Mouse (Mus musculus) gastrocnemius, postnatal 4 days (tissue): ENCODE data around the gene Olfr148. TPM values are rescaled to one million over a fixed set of nuclear protein-coding genes. Genes with fewer than 3 reads are reported as not detected.

Experiments
- DNase-seq, 2 experiments: peaks; one replicate each; pipeline ENCODE4 v3.0.0; 2021 to 2022; ENCODE audit warnings: low spot score in 2 of 2, mixed read lengths in 2 of 2
- long read RNA-seq, 2 experiments: library from polyadenylated mRNA; stranded (forward); transcript quantifications; one replicate each; pipeline ENCODE4 v2.0.0; 2021
- total RNA-seq, 2 experiments: library from RNA; stranded (reverse); gene quantifications; 2 replicates each; pipeline ENCODE4 v1.2.3; 2021

Olfr148 gene
- total RNA-seq: not detected
- long read RNA-seq, experiment 1: 0 reads
- long read RNA-seq, experiment 2: 0 reads

DNA sequence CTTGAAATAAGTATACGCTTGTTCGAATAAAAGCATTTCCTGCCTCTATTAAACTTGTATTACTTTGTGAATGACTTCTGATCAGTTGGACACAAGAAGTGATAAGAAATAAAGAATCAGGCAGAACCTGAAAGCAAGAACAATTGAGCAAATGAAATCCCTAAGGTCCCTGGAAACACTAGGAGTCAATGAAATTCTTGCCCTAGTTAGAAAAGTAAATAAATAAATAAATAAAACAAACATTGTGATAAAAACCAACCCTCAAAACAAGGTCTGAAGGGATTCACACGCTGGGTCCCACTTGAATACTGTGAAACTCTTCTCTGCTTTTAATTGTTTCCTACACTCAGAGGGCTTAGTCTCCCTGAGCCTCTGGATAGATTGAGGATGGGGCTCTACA, at the start of gene Olfr148:
TSS of gene Olfr148 (plus strand) at position 301 of the 400 bp plus-strand sequence.
- no peak for DNase-seq

GRCm38 (mm10) chr9:39575469-39575868, 35.0 kb upstream of the Olfr148 start, which contains the start of gene Olfr959:
Olfr959 (minus strand) TSS chr9:39575569.
- no peak for DNase-seq

GRCm38 (mm10) chr9:39577050-39577449, 33.4 kb upstream of the Olfr148 start:
- no peak for DNase-seq

DNA sequence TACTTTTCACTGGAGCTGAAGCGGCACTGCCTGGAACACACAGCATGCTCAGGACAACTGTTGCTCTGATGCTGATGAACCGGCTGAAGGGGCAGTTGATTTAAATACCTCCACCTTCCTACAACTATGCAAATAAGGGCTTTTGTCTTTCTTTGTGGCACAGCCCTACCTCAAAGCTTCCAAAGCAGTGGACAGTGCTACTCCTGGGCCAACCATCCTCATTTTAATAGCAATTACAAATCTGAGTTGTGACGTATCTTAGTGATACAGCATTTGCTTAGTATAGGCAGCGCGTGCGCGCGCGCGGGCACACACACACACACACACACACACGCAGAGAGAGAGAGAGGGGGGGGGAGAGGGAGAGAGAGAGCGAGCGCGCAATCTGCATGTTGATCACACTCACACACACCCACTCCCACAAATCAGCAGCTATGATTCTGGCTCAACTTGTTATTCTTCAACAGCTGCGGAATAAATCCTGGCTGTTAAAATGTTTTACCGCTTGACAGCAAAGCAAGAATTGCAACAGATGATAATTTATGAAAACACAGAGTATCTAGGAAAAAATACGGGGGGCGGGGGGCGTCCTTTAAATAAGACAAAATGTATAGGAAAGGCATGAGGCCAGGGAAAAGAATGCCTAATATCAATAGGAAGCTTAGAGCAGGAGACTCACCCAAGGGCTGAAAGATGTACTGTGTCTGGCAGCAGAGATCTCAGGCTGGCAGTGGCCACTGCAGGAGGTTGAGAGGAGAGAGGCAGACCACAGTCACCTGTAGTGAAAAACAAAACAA, 7.7 kb upstream of the Olfr148 start:
- DNase-seq: peak in 1 of 2 experiments; percentile 19

DNA sequence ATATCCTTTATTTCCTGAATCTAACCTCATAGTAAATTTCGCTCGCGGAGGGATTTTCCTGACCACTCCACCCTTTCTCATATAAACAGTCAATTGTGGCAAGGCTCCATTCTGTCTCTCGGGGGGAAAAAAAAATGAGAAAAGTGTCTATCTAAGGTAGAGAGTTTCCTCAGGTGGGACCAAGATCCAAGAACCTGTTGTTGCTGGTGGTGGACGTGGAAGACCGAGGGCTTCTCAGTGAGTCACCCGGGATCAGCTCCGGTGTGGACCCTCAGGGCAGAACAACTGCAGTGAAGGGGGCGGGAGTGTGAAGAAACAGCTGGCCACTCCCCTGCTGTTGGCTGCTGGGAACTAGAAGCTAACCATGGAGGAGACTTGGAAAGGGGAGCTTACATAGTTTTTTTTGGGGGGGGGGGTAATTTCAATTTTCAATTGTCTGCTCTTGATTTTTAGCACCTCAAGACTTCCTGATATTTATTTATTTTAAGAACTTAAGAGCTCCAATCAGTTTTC, 7.1 kb upstream of the Olfr148 start:
- DNase-seq: peak; percentile 31 to 66

- peak in 1 of 2 experiments; percentile 52 for DNase-seq
Measured at GRCm38 (mm10) chr9:39603999-39604453, 6.4 kb upstream of the Olfr148 start, which contains the start of gene AW551984. AW551984 (minus strand) TSS chr9:39604403.

DNA sequence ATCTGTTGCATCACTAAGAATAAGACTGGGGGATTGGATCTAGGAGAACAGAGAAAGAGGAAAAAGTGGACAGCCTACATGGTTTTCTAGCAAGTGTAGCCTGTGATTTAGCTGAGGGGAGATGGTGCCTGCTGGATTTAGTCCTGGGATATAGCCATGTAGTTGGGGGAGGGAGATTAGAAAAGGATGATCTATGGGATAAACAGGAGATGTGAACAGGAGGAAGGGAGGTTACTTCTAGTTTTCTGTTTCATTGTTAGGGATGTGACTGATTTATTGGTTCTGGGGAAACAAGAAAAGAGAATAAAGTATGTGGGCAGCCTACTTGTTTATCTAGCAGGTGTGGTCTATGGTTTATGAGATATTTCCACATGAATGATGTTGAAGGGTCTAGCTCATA, 2.0 kb upstream of the Olfr148 start:
- no peak for DNase-seq

DNA sequence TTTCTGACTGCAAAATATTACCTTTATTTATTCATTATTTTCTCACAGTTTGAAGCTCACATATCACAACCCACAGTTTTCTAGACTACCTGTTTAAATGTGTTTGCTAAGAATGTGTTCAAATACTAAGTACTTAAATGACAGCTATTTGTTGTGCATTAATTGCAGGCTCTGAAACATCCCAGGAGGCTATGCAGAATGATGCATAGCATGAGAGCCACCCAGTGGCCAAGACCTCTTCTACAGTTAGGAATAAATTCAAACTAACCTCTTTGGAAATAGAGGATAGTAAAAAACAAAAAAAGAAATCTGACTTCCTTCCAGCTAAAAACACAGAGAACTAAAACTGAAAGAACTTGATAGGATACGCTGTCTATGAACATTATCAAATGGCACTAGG, 1.5 kb downstream of the Olfr148 start:
- DNase-seq: peak in 1 of 2 experiments; percentile 17

- no peak for DNase-seq
Measured at GRCm38 (mm10) chr9:39621073-39621472, 10.6 kb downstream of the Olfr148 start, which contains the start of gene Olfr960. Olfr960 (plus strand) TSS chr9:39621373.

DNA sequence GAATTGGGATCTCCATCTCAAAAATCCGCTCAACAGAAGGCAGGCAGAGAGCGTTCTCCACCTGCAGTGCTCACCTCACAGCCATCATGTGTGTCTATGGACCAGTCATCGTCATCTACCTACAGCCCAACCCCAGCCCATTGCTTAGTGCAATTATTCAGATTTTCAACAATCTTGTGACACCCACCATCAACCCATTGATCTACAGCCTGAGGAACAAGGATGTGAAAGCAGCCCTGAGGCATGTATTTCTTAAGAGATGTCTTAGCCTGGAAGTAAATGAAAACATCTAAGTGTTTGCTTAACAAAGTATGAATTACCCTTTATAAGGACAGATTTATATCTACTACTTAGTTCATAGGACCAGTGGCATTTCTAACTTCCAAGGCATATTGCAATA, 13.3 kb downstream of the Olfr148 start:
- no peak for DNase-seq

- no peak for DNase-seq
Measured at GRCm38 (mm10) chr9:39624711-39625110, 14.3 kb downstream of the Olfr148 start.

- DNase-seq: no peak
Measured at GRCm38 (mm10) chr9:39629069-39629468, 18.6 kb downstream of the Olfr148 start.

DNA sequence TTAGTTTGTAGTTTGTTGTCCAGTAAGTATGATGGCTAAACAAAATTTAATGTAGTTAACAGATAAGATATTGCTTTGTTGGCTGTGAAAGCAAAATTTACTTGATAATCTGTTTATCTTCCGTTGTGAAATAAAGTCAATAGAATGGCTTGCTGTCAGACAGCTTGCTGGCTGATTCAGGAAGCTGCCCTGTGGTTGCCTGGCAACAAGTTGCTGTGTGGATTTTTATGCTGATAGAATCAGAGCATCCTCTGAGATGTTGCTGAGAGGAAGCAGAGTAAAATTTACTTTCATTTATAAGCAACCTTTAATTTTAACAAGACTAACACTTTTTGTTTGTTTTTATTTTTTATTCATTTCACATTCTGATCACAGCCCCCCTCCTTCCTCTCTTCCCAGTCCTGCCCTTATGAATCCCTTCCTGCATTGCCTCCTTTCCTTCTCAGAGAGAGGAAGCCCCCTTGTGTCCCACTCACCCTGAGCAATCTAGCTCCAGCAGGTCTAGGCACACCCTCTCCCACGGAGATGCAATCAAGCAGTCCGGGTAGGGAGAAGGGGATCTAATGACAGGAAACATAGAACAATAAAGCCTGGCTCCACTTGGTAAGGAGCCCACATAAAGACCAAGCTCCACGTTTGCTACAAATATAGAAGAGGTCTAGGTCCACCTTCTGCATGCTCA, 23.6 kb downstream of the Olfr148 start:
- DNase-seq: no peak

GRCm38 (mm10) chr9:39644785-39645184, 34.3 kb downstream of the Olfr148 start, which contains the start of gene Olfr961:
Olfr961 (plus strand) TSS chr9:39645085.
- DNase-seq: no peak

GRCm38 (mm10) chr9:39647382-39647781, 36.9 kb downstream of the Olfr148 start:
- DNase-seq: no peak

- DNase-seq: no peak
Measured at GRCm38 (mm10) chr9:39654756-39655396, 44.4 kb downstream of the Olfr148 start.

Other genes starting within 250 kb of the Olfr148 start
- not detected for gene Olfr951, start 223.2 kb upstream of the Olfr148 start, total RNA-seq
- gene Olfr952, start 183.5 kb upstream of the Olfr148 start, total RNA-seq: not detected
- gene Olfr954, start 154.0 kb upstream of the Olfr148 start, total RNA-seq: not detected
- not detected for gene Olfr955, start 138.7 kb upstream of the Olfr148 start, total RNA-seq
- gene Olfr44, start 116.7 kb upstream of the Olfr148 start, total RNA-seq: not detected
- gene Olfr957, start 94.8 kb upstream of the Olfr148 start, total RNA-seq: not detected
- not detected for gene Olfr958, start 56.6 kb upstream of the Olfr148 start, total RNA-seq
- gene Olfr959, start 35.1 kb upstream of the Olfr148 start, total RNA-seq: not detected
- gene AW551984, start 6.3 kb upstream of the Olfr148 start, total RNA-seq: 100 to 1,000 TPM; 370 to 452 TPM
- gene Olfr960, start 10.7 kb downstream of the Olfr148 start, total RNA-seq: not detected
- gene Olfr961, start 34.4 kb downstream of the Olfr148 start, total RNA-seq: not detected
- gene Olfr963, start 56.5 kb downstream of the Olfr148 start, total RNA-seq: not detected
- gene Olfr149, start 96.5 kb downstream of the Olfr148 start, total RNA-seq: not detected
- gene Olfr965, start 100.7 kb downstream of the Olfr148 start, total RNA-seq: not detected
- gene Olfr150, start 120.3 kb downstream of the Olfr148 start, total RNA-seq: not detected
- gene Olfr967, start 135.6 kb downstream of the Olfr148 start, total RNA-seq: not detected
- not detected for gene Olfr968, start 172.6 kb downstream of the Olfr148 start, total RNA-seq
- gene Olfr969, start 180.3 kb downstream of the Olfr148 start, total RNA-seq: not detected
- not detected for gene Olfr970, start 198.2 kb downstream of the Olfr148 start, total RNA-seq
- gene Olfr971, start 226.2 kb downstream of the Olfr148 start, total RNA-seq: not detected